Comparison of ENCODE assay signal across 20 mouse cellular contexts in the genomic region with DNA sequence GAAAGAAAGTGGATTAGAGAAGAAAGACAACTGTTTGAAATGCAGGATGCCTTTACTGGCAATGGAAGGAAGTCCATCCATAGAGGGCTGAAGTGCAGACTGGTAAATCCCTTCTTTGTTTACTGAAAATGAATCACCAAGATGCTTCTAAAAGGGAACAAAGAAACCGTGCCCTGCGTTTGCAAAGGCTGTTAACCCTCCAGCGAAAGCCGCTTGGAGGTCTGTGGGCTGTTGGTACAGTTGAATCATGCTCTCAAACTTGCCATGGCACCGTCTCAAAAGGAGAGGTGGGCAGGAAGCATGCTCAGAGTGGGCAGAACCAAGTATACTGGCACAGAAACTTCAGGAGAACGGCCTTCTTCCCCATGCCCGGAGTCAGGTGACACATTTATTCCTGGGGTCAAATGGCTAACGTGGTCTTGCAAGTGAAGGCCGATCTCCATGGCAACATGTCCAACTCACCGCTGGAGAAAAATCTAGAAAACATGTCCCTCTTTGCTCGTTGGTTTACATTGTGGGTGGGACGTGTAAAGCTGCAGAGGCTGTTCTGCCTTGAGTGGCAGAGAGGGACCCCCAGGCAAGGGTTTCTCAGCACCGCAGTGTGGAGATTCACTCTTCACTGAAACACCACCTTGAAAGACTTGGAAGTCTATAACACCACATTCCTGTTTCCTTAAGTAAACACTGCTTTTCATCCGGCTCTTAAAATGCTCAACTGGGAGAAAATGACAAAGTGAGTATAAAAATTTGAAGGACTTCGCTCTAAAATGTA.
DNase-seq lines count a peak whose midpoint lies in the region; ATAC-seq lines count a peak whose summit lies in the region.
"Had no signal": no experiment of that assay in that cellular context is flagged by ENCODE, and none has a peak within 500 bp of the region (broad histone marks: within the 10 kb centered on the region; RNA-seq: fewer than 3 reads in every experiment).

No protein-coding gene starts in this region.

- H3K27ac ChIP-seq in hindbrain, embryonic 15.5 days (replicated peaks): no peak overlapping the region
- H3K27ac ChIP-seq in hindbrain, embryonic 11.5 days (ENCODE audit: low read depth, low read length): no peak overlapping the region
- no peak overlapping the region for H3K27ac ChIP-seq in midbrain, embryonic 15.5 days
- H3K27ac ChIP-seq: embryonic facial prominence, embryonic 12.5 days; limb, embryonic 13.5 days; liver, embryonic 15.5 days; macrophage; neural tube, embryonic 13.5 days had no signal

- no peak overlapping the region for H3K9ac ChIP-seq in hindbrain, embryonic 15.5 days
- H3K9ac ChIP-seq in hindbrain, embryonic 11.5 days (ENCODE audit: low read depth, low read length): no peak overlapping the region
- H3K9ac ChIP-seq in midbrain, embryonic 15.5 days: no peak overlapping the region
- H3K9ac ChIP-seq: embryonic facial prominence, embryonic 12.5 days; limb, embryonic 13.5 days; liver, embryonic 15.5 days; neural tube, embryonic 13.5 days had no signal

- H3K4me3 ChIP-seq in hindbrain, embryonic 15.5 days: no peak overlapping the region
- H3K4me3 ChIP-seq in hindbrain, embryonic 11.5 days (ENCODE audit: low read depth, low read length): no peak overlapping the region
- no peak overlapping the region for H3K4me3 ChIP-seq in midbrain, embryonic 15.5 days
- H3K4me3 ChIP-seq: embryonic facial prominence, embryonic 12.5 days; limb, embryonic 13.5 days; liver, embryonic 15.5 days; neural tube, embryonic 13.5 days had no signal

- H3K36me3 ChIP-seq in hindbrain, embryonic 15.5 days: no peaks in the 10 kb centered on the region
- no peaks in the 10 kb centered on the region for H3K36me3 ChIP-seq in hindbrain, embryonic 11.5 days (ENCODE audit: control insufficient read depth, insufficient read depth, low read length)
- no peaks in the 10 kb centered on the region for H3K36me3 ChIP-seq in midbrain, embryonic 15.5 days (replicated peaks)
- H3K36me3 ChIP-seq: embryonic facial prominence, embryonic 12.5 days; limb, embryonic 13.5 days; liver, embryonic 15.5 days; neural tube, embryonic 13.5 days had no signal

- no peak overlapping the region for H3K4me2 ChIP-seq in hindbrain, embryonic 15.5 days
- no peak overlapping the region for H3K4me2 ChIP-seq in hindbrain, embryonic 11.5 days (replicated peaks; ENCODE audit: low read depth, low read length)
- no peak overlapping the region for H3K4me2 ChIP-seq in midbrain, embryonic 15.5 days
- H3K4me2 ChIP-seq: embryonic facial prominence, embryonic 12.5 days; limb, embryonic 13.5 days; liver, embryonic 15.5 days; neural tube, embryonic 13.5 days had no signal

- no peaks in the 10 kb centered on the region for H3K27me3 ChIP-seq in hindbrain, embryonic 15.5 days
- no peaks in the 10 kb centered on the region for H3K27me3 ChIP-seq in hindbrain, embryonic 11.5 days (ENCODE audit: control insufficient read depth, insufficient read depth, low read length)
- no peaks in the 10 kb centered on the region for H3K27me3 ChIP-seq in midbrain, embryonic 15.5 days (replicated peaks)
- H3K27me3 ChIP-seq: embryonic facial prominence, embryonic 12.5 days; limb, embryonic 13.5 days; liver, embryonic 15.5 days; neural tube, embryonic 13.5 days; Patski had no signal

- ATAC-seq in hindbrain, embryonic 15.5 days (ENCODE audit: low FRiP score, low read depth): 0 out of 2 replicates have a peak, but pooled peaks have one; percentile 42
- ATAC-seq in hindbrain, embryonic 11.5 days (ENCODE audit: low FRiP score): no peak
- ATAC-seq in midbrain, embryonic 15.5 days (replicated peaks): 0 out of 2 replicates have a peak, but pooled peaks have one; percentile 48
- ATAC-seq: Patski had no signal

- no peak for DNase-seq in hindbrain, embryonic 11.5 days (ENCODE audit: low spot score)
- DNase-seq in right cerebral cortex, adult 18-20 months: peak; percentile 5
- DNase-seq in right cerebral cortex, postnatal 4 days: no peak
- no peak for DNase-seq in urinary bladder, postnatal 4 days (ENCODE audit: low spot score in 2 of 2)
- DNase-seq in gastrocnemius, postnatal 25 days: no peak
- DNase-seq: B cell, adult 2 months; cerebellum, adult 9-11 months; gastrocnemius, postnatal 10 days; kidney, adult 2 months; kidney, postnatal 14 days; layer of hippocampus, adult 9-11 months; thymus, adult 18-20 months had no signal

- no peaks in the 10 kb centered on the region for H3K9me3 ChIP-seq in hindbrain, embryonic 15.5 days
- H3K9me3 ChIP-seq in hindbrain, embryonic 11.5 days (ENCODE audit: control insufficient read depth, low read length): no peaks in the 10 kb centered on the region
- no peaks in the 10 kb centered on the region for H3K9me3 ChIP-seq in midbrain, embryonic 15.5 days
- H3K9me3 ChIP-seq: limb, embryonic 13.5 days; liver, embryonic 15.5 days; neural tube, embryonic 13.5 days had no signal

- no peaks in the 10 kb centered on the region for H3K4me1 ChIP-seq in hindbrain, embryonic 15.5 days (replicated peaks)
- no peaks in the 10 kb centered on the region for H3K4me1 ChIP-seq in hindbrain, embryonic 11.5 days (replicated peaks; ENCODE audit: control insufficient read depth, insufficient read depth, low read length)
- peaks cover 4% of the 10 kb centered on the region; the same call in 1 of the 2 replicates for H3K4me1 ChIP-seq in midbrain, embryonic 15.5 days
- H3K4me1 ChIP-seq: embryonic facial prominence, embryonic 12.5 days; limb, embryonic 13.5 days; liver, embryonic 15.5 days had no signal

- WGBS in hindbrain, embryonic 15.5 days: 64% methylated on average over 15 of the region's 15 CpGs
- 79% methylated on average over 15 of the region's 15 CpGs for WGBS in hindbrain, embryonic 11.5 days
- 44% methylated on average over 15 of the region's 15 CpGs for WGBS in midbrain, embryonic 15.5 days
